Mouse (Mus musculus): ENCODE data around the gene Rfxank.

Rfxank gene

GRCm38 (mm10) chr8:70139026-70139857 is at the start of gene Rfxank, which contains the start of the genes Borcs8 and Mef2b:
TSS of gene Rfxank (minus strand) at chr8:70139154.
TSS of gene Borcs8 (plus strand) at chr8:70139499.
TSS of gene Mef2b (plus strand) at chr8:70139711.
- DNase-seq (ENCODE audit: extremely low spot score) = peak; percentile 99

GRCm38 (mm10) chr8:70188707-70189106 is 49.8 kb upstream of the Rfxank start:
- no peak for DNase-seq (ENCODE audit: extremely low spot score)

DNA sequence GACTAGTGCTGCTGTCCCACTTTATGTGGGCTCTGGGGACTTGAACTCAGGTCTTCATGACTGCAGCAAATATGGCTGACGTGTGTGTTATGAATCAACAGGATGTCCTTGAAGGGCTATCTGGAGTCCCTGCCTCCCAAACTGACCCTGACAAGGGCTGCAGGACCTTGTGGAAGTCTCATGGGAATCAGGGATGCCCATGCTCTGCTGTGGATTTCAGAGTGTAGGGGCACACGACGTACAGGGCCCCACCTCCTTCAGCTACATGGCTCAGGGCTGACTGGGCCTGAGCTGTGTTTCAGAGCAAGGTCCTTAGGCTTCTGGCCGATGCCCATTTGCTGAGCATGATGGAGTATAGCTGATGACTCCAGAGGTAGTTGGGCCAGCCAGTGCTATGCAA is 44.2 kb upstream of the Rfxank start:
- DNase-seq (ENCODE audit: extremely low spot score) = no peak

GRCm38 (mm10) chr8:70181903-70182252 is 42.9 kb upstream of the Rfxank start:
- DNase-seq (ENCODE audit: extremely low spot score) = no peak

DNA sequence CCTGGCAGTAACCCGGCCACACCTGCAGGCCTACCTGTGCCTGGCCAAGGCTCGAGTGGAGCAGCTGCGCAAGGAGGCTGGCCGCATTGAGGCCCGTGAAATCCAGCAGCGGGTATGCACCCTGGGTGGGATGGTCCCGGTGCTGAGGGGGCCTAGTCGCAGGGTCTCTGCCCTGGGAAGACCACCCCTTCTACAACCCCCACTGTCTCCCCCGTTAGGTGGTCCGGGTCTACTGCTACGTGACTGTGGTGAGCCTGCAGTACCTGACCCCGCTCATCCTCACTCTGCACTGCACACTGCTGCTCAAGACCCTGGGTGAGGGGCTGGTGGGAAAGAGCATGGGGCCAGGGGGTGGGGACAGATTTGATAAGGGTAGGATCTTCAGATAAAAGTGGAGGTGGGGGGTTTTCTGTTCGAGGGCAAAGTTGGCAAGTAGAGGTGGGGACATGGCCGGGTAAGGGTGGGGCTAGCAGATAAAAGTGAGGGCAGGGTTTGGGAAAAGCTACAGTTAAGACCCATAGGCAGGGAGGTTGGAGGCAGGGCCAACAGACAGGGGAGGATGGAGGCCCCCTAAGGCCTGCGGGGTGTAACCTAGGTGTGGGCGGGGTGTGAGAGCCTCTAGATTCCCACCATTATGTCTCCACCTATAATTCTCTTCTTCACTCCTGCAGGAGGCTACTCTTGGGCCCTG is 42.4 kb upstream of the Rfxank start:
- no peak for DNase-seq (ENCODE audit: extremely low spot score)

GRCm38 (mm10) chr8:70179082-70179481 is 40.1 kb upstream of the Rfxank start:
- no peak for DNase-seq (ENCODE audit: extremely low spot score)

DNA sequence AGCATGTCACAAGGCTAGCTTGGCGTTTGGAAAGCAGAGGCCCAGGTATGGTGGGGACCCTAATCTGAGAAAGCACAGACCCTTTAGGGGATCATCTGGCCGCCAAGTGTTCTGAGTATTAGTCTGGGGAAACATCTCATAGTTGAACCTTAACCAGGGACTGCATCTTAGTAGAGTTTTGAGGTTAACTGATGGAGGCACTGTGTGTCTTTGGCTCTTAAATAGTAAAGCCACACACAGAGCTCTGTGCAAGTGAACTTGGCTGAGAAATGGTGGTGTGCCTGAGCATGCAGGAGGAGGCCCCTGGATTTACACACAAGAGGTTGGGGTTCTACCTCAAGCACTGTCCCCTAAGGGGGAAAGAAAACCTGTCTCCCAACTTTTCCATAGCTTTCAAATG is 39.3 kb upstream of the Rfxank start:
- DNase-seq (ENCODE audit: extremely low spot score) = no peak

- no peak for DNase-seq (ENCODE audit: extremely low spot score)
Observed at GRCm38 (mm10) chr8:70174079-70174478, 35.1 kb upstream of the Rfxank start.

DNA sequence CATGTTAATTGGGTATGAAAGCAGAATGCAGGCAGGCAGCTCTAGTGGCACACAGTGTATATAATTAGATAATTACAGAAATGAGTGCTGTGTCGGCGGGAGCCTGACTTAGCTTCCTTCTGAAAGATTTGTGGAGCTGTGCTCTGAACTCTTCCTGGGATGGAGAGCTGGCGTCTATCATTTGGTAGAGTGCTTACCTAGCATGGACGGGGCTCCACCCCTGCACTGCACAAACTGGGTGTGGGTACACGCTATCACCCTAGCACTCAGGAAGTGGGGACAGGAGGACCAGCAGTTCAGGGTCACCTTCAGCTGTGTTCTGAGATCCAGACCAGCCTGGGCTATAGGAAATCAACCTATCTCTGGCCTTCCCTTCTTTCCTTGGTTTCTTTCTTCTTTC is 34.4 kb upstream of the Rfxank start:
- no peak for DNase-seq (ENCODE audit: extremely low spot score)

DNA sequence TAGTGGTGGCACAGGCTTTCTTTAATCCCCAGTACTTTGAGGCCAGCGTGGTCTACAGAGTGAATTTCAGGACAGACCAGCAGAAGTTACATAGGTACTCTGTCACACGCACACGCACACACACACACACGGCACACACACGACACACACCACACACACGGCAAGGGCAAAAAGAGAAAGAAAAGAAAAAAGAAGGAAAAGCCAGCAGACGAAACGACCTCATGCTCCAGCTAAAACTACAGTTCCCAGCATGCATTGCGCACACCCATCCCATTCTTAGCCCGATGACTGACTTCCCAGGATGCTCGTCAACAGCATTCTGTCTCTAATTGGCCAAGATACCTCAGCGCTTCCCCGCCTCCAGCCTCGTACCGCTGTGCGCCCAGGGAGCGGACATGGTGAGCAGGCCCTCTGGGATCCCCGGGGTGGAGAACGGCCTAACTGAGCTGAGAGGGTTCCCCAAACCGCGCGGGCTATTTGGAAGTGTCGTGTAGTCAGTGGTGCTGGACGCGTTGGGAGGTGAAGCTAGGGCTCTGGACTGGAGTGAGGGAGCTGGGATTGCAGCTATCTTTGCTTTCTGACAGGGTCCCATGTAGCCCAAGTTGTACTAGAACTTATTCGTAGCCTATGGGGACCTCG is 33.2 kb upstream of the Rfxank start, which contains the start of gene Tmem161a:
TSS of gene Tmem161a (plus strand) at position 314 of the 639 bp plus-strand sequence.
- DNase-seq (ENCODE audit: extremely low spot score) = peak; percentile 90

DNA sequence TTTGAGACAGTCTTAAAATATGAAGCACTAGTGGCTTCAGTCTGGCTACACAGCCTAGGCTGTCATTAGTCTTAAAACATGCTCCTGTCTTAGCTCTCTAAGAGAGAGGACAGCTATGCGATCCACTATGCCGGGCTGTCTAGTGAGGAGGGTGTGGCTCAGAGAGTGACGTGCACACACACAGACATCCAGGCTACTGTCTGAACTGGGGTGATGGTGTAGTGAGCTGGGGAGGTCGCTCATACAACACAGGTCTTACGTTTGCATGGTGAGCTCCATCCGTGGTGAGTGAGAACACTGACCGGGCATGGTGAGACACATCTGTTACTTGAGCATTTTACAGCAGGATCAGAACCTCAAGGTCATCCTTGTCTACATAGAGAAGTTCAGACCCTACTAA is 32.3 kb upstream of the Rfxank start:
- DNase-seq (ENCODE audit: extremely low spot score) = no peak

DNA sequence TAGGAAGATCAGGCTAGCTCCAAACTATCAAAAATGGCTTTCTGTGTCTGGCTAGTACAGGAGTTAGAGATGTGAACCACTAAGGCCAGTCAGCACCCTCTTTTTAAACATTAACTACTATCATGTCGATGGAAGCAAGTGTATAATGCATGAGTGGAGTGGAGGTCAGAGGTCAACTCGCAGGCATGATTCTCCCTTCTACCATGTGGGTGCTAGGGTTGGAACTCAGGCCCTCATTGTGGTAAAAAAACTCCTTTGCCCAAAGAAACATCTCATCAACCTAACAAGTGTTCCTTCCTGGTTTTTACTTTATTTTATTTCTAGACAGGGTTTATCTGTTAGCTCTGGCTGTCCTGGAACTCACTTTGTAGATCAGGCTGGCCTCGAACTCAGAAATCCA is 31.8 kb upstream of the Rfxank start:
- DNase-seq (ENCODE audit: extremely low spot score) = no peak

DNA sequence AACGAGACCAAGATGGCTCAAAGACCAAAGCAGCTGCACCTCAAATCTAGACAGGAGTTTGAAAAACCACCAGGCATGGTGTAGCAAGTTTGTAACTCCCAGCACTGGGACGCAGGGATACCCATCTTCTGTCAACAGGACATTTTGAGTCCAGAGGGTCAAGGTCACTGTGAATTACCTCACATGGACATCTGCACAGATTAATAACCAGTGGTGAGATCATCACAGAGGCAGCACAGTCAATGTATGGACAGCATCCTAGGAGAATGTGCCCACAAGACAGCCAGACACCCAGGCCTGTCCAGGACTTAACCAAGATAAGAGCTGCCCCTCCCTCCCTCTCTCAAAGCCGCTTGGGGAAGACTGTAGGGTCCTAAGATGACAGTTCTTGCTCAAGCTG is 31.2 kb upstream of the Rfxank start:
- DNase-seq (ENCODE audit: extremely low spot score) = no peak

DNA sequence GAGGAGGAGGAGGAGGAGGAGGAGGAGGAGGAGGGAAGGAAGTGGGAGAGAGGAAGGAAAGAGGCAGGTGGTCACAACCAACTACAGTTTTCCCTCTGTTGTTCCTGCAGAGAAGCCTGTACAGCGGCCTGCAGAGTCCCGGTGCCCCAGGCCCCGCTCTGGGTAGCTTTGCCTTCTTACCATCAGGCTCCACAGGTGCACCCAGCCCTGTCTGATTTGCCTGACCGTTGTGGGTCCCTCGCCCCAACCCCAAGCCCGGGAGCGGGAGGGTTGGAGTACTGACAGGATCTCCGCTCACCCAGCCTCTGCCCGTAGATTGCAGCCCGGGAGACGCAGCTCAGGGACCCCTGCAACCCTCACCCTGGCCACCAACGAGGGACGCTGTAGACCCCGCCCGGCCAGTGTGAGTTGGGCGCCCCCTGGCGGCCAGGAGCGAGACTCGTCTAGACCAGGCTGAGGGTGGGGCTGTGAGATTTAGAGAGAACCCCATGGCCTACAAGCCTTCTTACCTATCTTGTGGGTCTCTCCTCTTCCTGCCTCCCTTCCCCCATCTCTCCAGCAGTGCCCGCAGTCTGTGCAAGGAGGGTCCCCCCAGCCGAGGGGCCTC is 27.7 kb upstream of the Rfxank start:
- peak; percentile 86 for DNase-seq (ENCODE audit: extremely low spot score)

DNA sequence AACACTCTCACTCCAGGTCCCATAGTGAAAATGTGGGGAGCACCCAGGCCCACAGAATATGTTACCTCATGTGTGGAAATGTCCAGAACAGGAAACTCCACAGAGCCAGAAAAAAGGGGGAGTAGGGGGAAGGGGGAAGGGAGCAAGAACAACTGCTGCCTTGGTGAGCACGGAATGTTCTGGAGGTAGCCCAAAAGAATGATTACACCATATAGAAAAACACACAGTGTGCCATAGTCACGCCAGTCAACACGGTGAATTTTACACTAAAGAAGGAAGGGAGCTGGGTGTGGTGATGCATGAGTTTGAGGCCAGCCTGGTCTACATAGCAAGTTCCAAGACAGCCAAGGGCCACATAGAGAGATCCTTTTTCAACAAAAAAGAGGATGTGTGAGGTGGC is 24.4 kb upstream of the Rfxank start:
- no peak for DNase-seq (ENCODE audit: extremely low spot score)

DNA sequence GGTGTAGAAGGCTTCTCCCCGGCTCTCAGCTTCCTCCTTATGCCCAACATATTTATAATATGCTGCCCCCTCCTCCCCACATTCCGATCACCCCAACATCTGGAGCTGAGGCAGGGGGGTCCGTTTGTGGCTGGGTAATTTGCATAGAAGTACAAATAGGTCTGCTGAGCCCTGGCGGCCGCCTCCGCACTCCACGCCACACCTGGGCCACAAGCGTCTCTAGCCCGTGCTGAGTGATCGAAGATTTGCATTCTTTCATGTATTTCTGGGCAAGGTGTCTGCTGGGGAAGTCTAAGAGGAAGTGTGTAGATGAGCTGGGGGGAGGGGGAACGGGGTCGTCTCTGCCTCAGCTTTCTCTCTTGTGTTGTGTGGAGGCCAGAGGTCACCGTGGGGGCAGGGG is 21.1 kb upstream of the Rfxank start:
- no peak for DNase-seq (ENCODE audit: extremely low spot score)

GRCm38 (mm10) chr8:70159211-70159610 is 20.3 kb upstream of the Rfxank start:
- DNase-seq (ENCODE audit: extremely low spot score) = no peak

DNA sequence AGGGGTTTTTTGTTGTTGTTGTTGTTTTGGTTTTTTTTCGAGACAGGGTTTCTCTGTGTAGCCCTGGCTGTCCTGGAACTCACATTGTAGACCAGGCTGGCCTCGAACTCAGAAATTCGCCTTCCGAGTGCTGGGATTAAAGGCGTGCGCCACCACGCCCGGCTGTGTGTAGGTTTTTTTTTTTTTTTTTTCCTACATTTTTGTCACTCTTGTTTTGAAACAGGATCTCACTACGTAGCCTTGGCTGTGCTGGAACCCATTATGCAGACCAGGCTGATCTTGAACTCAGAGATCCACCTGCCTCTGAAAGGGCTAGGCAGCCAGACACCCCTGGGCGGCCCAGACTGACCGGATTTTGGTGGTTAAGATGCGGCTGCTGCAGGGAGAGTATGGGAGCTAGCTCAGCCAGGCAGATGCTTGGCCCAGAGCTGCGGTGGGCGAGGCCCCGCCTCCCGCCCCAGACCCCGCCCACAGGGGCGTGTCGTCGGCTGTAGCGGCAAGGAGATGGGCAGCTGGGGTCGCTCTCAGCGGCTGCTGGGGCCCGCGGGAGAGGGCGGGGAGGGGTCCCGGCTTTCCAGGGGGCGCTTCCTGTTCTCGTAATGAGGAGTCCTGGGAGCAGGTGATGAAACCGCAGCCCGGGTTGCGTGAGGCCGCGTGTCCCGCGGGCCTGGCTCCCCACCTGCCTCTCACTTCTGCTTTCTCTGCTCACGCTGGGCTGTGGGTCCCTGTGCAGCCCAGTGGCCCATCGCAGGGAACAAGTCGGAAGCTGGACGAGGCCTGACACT is 19.3 kb upstream of the Rfxank start:
- peak; percentile 89 for DNase-seq (ENCODE audit: extremely low spot score)

GRCm38 (mm10) chr8:70157240-70157800 is 18.4 kb upstream of the Rfxank start:
- no peak for DNase-seq (ENCODE audit: extremely low spot score)

DNA sequence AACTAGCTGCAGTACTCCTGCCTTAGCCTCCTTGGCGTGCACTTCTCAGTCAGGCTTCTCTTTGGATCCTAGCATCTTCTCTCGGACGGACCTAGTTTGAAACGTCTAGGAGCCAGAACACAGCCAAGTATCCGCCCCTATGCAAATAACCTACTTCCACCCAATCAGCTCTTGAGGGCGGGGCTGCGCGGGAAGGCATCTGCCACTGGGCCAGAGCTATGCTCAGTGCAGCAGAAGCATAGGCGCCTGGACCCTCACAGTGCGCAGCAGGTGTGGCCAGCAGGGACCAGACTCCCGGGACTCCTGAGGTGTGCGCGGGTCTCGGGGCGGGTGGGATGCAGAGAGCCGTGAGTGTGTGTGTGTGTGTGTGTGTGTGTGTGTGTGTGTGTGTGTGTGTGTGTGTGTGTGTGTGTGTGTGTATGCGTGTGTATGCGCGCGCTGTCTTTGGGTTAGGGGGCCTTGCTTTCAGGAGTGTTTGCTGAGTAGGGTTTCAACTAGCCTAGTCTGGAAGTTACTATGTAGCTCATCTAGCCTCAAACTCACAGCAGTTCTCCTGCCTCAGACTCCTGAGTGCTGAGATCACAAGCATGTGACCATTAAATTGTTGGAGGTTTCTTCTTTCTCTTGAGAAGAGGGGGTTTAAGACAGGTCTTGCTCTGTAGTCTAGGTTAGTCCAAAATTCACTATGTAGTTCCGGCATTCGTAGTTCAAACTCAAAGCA is 13.7 kb upstream of the Rfxank start:
- peak; percentile 74 for DNase-seq (ENCODE audit: extremely low spot score)

Measured in embryo, embryonic 9.5 days (tissue).